Mouse (Mus musculus): ENCODE measurements around the gene Cpne6. TPM values are rescaled to one million over a fixed set of nuclear protein-coding genes. Genes with fewer than 3 reads are reported as not detected.
A peak's percentile ranks its signal among the peaks of the same experiment; 100 is the strongest.

Cpne6 gene
- polyA plus RNA-seq, 1 experiment from 2014 or later: 0.19 TPM

DNA sequence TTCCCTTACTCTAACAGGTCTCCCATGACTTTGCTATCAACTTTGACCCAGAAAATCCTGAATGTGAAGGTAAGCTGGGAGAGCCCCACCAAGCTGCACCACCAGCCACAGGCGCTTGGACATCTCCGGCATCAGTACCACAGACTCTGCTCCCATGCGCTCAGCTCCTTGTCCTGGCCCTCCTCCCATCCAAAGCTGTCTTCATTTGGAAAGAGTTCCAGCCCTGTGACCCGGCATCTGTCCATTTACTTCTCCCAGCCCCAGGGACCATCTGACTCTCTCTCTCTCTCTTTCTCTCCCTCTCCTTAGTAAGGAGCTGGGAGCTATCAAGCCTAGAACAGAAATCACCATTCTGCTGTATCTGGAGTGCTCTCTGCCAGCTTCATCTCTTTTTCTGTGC lies 5.6 kb downstream of the Cpne6 start:
- Histone ChIP-seq H3K4me1 (replicated peaks; ENCODE audit: control insufficient read depth, insufficient read depth, low read length) (peaks cover under 1% of the 10 kb centered on the region; the same call in 1 of the 2 replicates), H3K27ac (ENCODE audit: low read length) (no peak overlapping the region), H3K4me2 (ENCODE audit: low read depth, low read length) (no peak overlapping the region), H3K36me3 (ENCODE audit: control insufficient read depth, insufficient read depth, low read length) (no peaks in the 10 kb centered on the region), H3K27me3 (ENCODE audit: control insufficient read depth, insufficient read depth, low read depth, low read length) (peaks cover 16% of the 10 kb centered on the region), H3K9me3 (ENCODE audit: control insufficient read depth, low read length) (no peaks in the 10 kb centered on the region), H3K9ac (ENCODE audit: low read length) (no peak overlapping the region), H3K4me3 (ENCODE audit: low read length) (no peak overlapping the region)
- WGBS: 79% methylated on average over 4 of the region's 4 CpGs
- no peak for ATAC-seq (ENCODE audit: low read depth)

DNA sequence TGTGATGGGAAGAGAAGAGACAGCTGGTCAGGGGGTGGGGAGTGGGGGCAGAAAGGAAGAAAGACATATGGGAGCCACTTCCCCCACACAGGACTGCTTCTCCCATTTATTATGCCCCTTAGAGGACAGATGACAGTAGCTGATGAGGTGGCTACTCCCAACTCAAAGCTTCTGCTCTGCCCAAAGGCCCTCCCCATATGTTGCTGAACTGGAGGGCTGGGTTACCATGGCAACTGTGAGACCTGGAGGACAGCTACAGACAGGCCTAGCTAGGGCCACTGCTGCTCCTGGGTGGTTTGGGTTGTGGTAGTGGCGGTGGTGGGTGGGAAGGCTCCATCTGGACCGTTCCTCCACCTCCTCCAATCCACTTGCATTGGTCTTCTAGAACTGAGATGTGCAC lies 8.7 kb downstream of the Cpne6 start:
- Histone ChIP-seq H3K4me2 (ENCODE audit: low read depth, low read length) (no peak overlapping the region), H3K9ac (ENCODE audit: low read length) (no peak overlapping the region), H3K9me3 (ENCODE audit: control insufficient read depth, low read length) (no peaks in the 10 kb centered on the region), H3K27me3 (ENCODE audit: control insufficient read depth, insufficient read depth, low read depth, low read length) (peaks cover 27% of the 10 kb centered on the region), H3K4me1 (replicated peaks; ENCODE audit: control insufficient read depth, insufficient read depth, low read length) (peaks cover 3% of the 10 kb centered on the region; the same call in 1 of the 2 replicates), H3K36me3 (ENCODE audit: control insufficient read depth, insufficient read depth, low read length) (no peaks in the 10 kb centered on the region), H3K27ac (ENCODE audit: low read length) (no peak overlapping the region), H3K4me3 (ENCODE audit: low read length) (no peak overlapping the region)
- no peak for ATAC-seq (ENCODE audit: low read depth)
- WGBS: 44% methylated on average over 2 of the region's 2 CpGs

GRCm38 (mm10) chr14:55519604-55520003 lies 9.4 kb downstream of the Cpne6 start:
- H3K27ac ChIP-seq (ENCODE audit: low read length): no peak overlapping the region
- peaks cover 3% of the 10 kb centered on the region; the same call in 1 of the 2 replicates for H3K4me1 ChIP-seq (replicated peaks; ENCODE audit: control insufficient read depth, insufficient read depth, low read length)
- no peak overlapping the region for H3K4me3 ChIP-seq (ENCODE audit: low read length)
- H3K4me2 ChIP-seq (ENCODE audit: low read depth, low read length): no peak overlapping the region
- H3K36me3 ChIP-seq (ENCODE audit: control insufficient read depth, insufficient read depth, low read length): no peaks in the 10 kb centered on the region
- no peak for ATAC-seq (ENCODE audit: low read depth)
- H3K9ac ChIP-seq (ENCODE audit: low read length): no peak overlapping the region
- H3K27me3 ChIP-seq (ENCODE audit: control insufficient read depth, insufficient read depth, low read depth, low read length): peaks cover 30% of the 10 kb centered on the region
- 61% methylated on average over 4 of the region's 4 CpGs for whole genome bisulfite sequencing
- no peaks in the 10 kb centered on the region for H3K9me3 ChIP-seq (ENCODE audit: control insufficient read depth, low read length)

GRCm38 (mm10) chr14:55520451-55521361 lies 10.5 kb downstream of the Cpne6 start:
- Histone ChIP-seq H3K27ac (ENCODE audit: low read length) (no peak overlapping the region), H3K4me1 (replicated peaks; ENCODE audit: control insufficient read depth, insufficient read depth, low read length) (peaks cover 3% of the 10 kb centered on the region; the same call in 1 of the 2 replicates), H3K27me3 (ENCODE audit: control insufficient read depth, insufficient read depth, low read depth, low read length) (peaks cover 30% of the 10 kb centered on the region), H3K4me2 (ENCODE audit: low read depth, low read length) (peak overlapping the region; percentile 90), H3K36me3 (ENCODE audit: control insufficient read depth, insufficient read depth, low read length) (no peaks in the 10 kb centered on the region), H3K9ac (ENCODE audit: low read length) (peak overlapping the region; percentile 45), H3K9me3 (ENCODE audit: control insufficient read depth, low read length) (no peaks in the 10 kb centered on the region), H3K4me3 (ENCODE audit: low read length) (peak overlapping the region; percentile 45)
- ATAC-seq (ENCODE audit: low read depth): peak; percentile 72
- under 1% methylated on average over 61 of the region's 61 CpGs for WGBS

GRCm38 (mm10) chr14:55524062-55524461 lies 13.8 kb downstream of the Cpne6 start:
- 34% methylated on average over 4 of the region's 4 CpGs for WGBS
- no peak overlapping the region for H3K4me3 ChIP-seq (ENCODE audit: low read length)
- H3K27ac ChIP-seq (ENCODE audit: low read length): no peak overlapping the region
- peaks cover 27% of the 10 kb centered on the region for H3K27me3 ChIP-seq (ENCODE audit: control insufficient read depth, insufficient read depth, low read depth, low read length)
- H3K9ac ChIP-seq (ENCODE audit: low read length): no peak overlapping the region
- H3K4me1 ChIP-seq (replicated peaks; ENCODE audit: control insufficient read depth, insufficient read depth, low read length): peaks cover 3% of the 10 kb centered on the region; the same call in 1 of the 2 replicates
- no peak overlapping the region for H3K4me2 ChIP-seq (ENCODE audit: low read depth, low read length)
- no peaks in the 10 kb centered on the region for H3K9me3 ChIP-seq (ENCODE audit: control insufficient read depth, low read length)
- no peaks in the 10 kb centered on the region for H3K36me3 ChIP-seq (ENCODE audit: control insufficient read depth, insufficient read depth, low read length)
- no peak for ATAC-seq (ENCODE audit: low read depth)

DNA sequence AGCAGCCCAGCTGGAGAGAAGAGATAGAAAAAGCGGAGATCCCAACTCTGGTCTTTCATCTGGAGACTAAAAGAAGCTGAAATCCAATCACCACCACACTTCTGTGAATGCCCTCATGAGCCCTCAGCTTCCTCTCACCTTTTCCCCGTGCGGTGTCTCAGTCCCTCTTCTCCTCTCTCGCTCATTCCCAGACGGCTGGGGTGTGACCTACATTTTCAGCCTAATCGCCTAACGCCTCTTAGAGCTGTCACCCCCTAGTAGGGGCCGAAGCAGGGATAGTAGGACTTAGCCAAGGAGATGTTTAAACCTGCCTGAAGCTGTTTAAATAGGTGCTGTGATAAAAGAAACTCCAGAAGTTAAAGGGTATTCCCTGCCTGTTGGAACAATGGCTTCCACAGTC lies 14.5 kb downstream of the Cpne6 start, which contains the start of gene Nrl:
Gene Nrl (minus strand): TSS at position 197 of the 400 bp plus-strand sequence.
- 7% methylated on average over 8 of the region's 8 CpGs for WGBS
- no peak within 1 kb of the TSS for H3K27ac ChIP-seq (ENCODE audit: low read length)
- no peak within 1 kb of the TSS for H3K4me2 ChIP-seq (ENCODE audit: low read depth, low read length)
- no peak within 1 kb of the TSS for H3K9ac ChIP-seq (ENCODE audit: low read length)
- no peak for ATAC-seq (ENCODE audit: low read depth)
- peaks cover 3% of the 10 kb centered on the region; the same call in 1 of the 2 replicates for H3K4me1 ChIP-seq (replicated peaks; ENCODE audit: control insufficient read depth, insufficient read depth, low read length)
- no peaks in the 10 kb centered on the region for H3K36me3 ChIP-seq (ENCODE audit: control insufficient read depth, insufficient read depth, low read length)
- H3K4me3 ChIP-seq (ENCODE audit: low read length): no peak within 1 kb of the TSS
- H3K9me3 ChIP-seq (ENCODE audit: control insufficient read depth, low read length): no peaks in the 10 kb centered on the region
- peaks cover 23% of the 10 kb centered on the region for H3K27me3 ChIP-seq (ENCODE audit: control insufficient read depth, insufficient read depth, low read depth, low read length)

DNA sequence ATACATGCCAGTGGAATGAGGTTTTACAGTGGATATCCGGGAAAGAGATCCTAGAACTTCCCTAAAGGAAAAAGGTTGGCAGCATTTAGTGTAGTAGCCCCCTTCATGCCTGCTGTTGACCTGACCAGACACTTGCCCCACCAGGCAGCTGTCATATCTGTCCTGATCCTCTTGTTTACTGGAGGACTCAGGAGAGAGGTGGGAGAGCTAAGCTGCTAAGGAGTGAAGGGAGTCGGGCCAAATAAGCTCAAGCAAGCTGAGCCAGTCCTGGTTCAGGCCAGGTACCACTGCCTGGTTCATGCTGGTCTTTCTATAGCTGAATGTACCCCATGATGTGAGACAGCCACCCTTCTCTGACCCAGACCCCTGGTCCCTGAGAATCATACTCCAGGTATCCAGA lies 16.4 kb downstream of the Cpne6 start:
- Histone ChIP-seq H3K27me3 (ENCODE audit: control insufficient read depth, insufficient read depth, low read depth, low read length) (peaks cover 8% of the 10 kb centered on the region), H3K4me3 (ENCODE audit: low read length) (no peak overlapping the region), H3K27ac (ENCODE audit: low read length) (no peak overlapping the region), H3K4me1 (replicated peaks; ENCODE audit: control insufficient read depth, insufficient read depth, low read length) (no peaks in the 10 kb centered on the region), H3K9me3 (ENCODE audit: control insufficient read depth, low read length) (no peaks in the 10 kb centered on the region), H3K4me2 (ENCODE audit: low read depth, low read length) (no peak overlapping the region), H3K9ac (ENCODE audit: low read length) (no peak overlapping the region), H3K36me3 (ENCODE audit: control insufficient read depth, insufficient read depth, low read length) (no peaks in the 10 kb centered on the region)
- WGBS: 60% methylated on average over 2 of the region's 2 CpGs
- ATAC-seq (ENCODE audit: low read depth): no peak

DNA sequence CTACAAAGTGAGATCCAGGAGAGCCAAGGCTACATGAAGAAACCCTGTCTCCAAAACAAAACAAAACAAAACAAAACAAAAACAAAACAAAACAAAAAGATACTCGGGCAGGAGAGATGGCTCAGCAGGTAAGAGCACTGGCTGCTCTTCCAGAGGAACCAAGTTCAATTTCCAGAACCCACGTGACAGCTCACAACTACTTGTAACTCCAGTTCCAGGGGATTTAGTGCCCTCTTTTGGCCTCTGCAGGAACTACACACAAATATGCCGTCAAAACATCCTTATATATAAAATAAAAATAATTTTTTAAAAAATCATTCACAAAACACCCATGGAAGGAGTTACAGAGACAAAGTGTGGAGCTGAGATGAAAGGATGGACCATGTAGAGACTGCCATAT lies 17.7 kb downstream of the Cpne6 start:
- Histone ChIP-seq H3K9ac (ENCODE audit: low read length) (no peak overlapping the region), H3K4me1 (replicated peaks; ENCODE audit: control insufficient read depth, insufficient read depth, low read length) (no peaks in the 10 kb centered on the region), H3K4me3 (ENCODE audit: low read length) (no peak overlapping the region), H3K9me3 (ENCODE audit: control insufficient read depth, low read length) (no peaks in the 10 kb centered on the region), H3K27me3 (ENCODE audit: control insufficient read depth, insufficient read depth, low read depth, low read length) (peaks cover 5% of the 10 kb centered on the region; the same call in 1 of the 2 replicates), H3K27ac (ENCODE audit: low read length) (no peak overlapping the region), H3K4me2 (ENCODE audit: low read depth, low read length) (no peak overlapping the region), H3K36me3 (ENCODE audit: control insufficient read depth, insufficient read depth, low read length) (no peaks in the 10 kb centered on the region)
- no peak for ATAC-seq (ENCODE audit: low read depth)
- 22% methylated on average over 3 of the region's 3 CpGs for WGBS

DNA sequence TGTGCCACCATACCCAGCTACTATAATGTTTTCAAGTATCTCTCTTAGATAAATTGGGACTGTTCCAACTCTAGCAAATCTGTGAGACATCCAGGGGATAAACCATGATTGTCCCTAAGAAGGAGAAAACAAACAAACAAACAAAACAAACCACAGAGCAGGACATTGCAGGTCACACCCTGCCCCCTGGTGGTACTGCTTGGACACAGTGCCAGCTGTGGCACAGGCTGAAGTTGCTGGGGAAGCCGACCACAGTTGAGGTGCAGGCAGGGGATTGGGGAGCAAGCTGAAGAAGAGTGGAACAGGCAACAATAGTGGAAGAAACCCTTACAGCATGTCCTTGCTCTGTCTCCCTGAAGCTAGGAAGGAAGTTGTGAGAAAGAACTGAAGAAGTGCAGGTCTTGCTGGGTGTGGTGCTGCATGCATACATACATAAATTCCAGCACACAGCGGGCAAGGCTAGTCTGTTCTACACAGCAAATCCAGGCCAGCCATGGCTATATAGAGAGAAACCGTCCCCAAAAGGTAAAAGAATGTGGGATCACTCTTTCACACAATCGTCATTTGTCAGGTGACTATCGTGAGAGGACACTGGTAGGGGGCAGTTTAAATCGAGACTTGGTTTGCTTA lies 26.0 kb downstream of the Cpne6 start:
- no peak overlapping the region for H3K4me2 ChIP-seq (ENCODE audit: low read depth, low read length)
- no peak for ATAC-seq (ENCODE audit: low read depth)
- peaks cover 7% of the 10 kb centered on the region for H3K4me1 ChIP-seq (replicated peaks; ENCODE audit: control insufficient read depth, insufficient read depth, low read length)
- no peak overlapping the region for H3K27ac ChIP-seq (ENCODE audit: low read length)
- H3K4me3 ChIP-seq (ENCODE audit: low read length): no peak overlapping the region
- H3K27me3 ChIP-seq (ENCODE audit: control insufficient read depth, insufficient read depth, low read depth, low read length): no peaks in the 10 kb centered on the region
- WGBS: 37% methylated on average over 6 of the region's 6 CpGs
- no peak overlapping the region for H3K9ac ChIP-seq (ENCODE audit: low read length)
- no peaks in the 10 kb centered on the region for H3K36me3 ChIP-seq (ENCODE audit: control insufficient read depth, insufficient read depth, low read length)
- H3K9me3 ChIP-seq (ENCODE audit: control insufficient read depth, low read length): no peaks in the 10 kb centered on the region
